Mouse (Mus musculus) intestine, embryonic 14.5 days (tissue): ENCODE measurements around the gene Atp2a2. TPM values are rescaled to one million over a fixed set of nuclear protein-coding genes. Genes with fewer than 3 reads are reported as not detected.

Experiments used
- ATAC-seq: fragments of 200-750 bp; cut with Nextera tagmentation; replicated peaks from 2 replicates; pipeline ENCODE4 v1.8.0; 2017; ENCODE audit warnings: low read depth, moderate number of reproducible peaks, moderate TSS enrichment, moderate library complexity; ENCODE audit not compliant: low FRiP score, low TSS enrichment
- DNase-seq: peaks from one replicate; pipeline ENCODE4 v3.0.0-alpha.2; 2018; ENCODE audit warnings: low spot score
- H3K27ac ChIP-seq: fragments of 300-500 bp; sonication (generic); 2 replicates; pipeline ENCODE4 v1.5.1; 2014; ENCODE audit warnings: low read depth, mild to moderate bottlenecking, control low read depth
- H3K27me3 ChIP-seq: fragments of 300-500 bp; sonication (generic); replicated peaks from 2 replicates; pipeline ENCODE4 v1.6.1; 2014; ENCODE audit warnings: low read length, control low read depth; ENCODE audit not compliant: control insufficient read depth, insufficient read depth
- H3K36me3 ChIP-seq: fragments of 300-500 bp; sonication (generic); 2 replicates; pipeline ENCODE4 v1.6.1; 2014; ENCODE audit warnings: low read length, control low read depth; ENCODE audit not compliant: control insufficient read depth, insufficient read depth
- H3K4me1 ChIP-seq: fragments of 300-500 bp; sonication (generic); replicated peaks from 2 replicates; pipeline ENCODE4 v1.6.1; 2014; ENCODE audit warnings: low read length, control low read depth, mixed read lengths; ENCODE audit not compliant: control insufficient read depth, insufficient read depth
- H3K4me2 ChIP-seq: fragments of 300-500 bp; sonication (generic); 2 replicates; pipeline ENCODE4 v1.6.1; 2014; ENCODE audit warnings: low read length
- H3K4me3 ChIP-seq: fragments of 300-500 bp; sonication (generic); 2 replicates; pipeline ENCODE4 v1.5.1; 2014; ENCODE audit warnings: low read depth, low read length, control low read depth, mixed read lengths
- H3K9ac ChIP-seq: fragments of 300-500 bp; sonication (generic); 2 replicates; pipeline ENCODE4 v1.6.1; 2014; ENCODE audit warnings: mild to moderate bottlenecking, low read length
- H3K9me3 ChIP-seq: fragments of 300-500 bp; sonication (generic); 2 replicates; pipeline ENCODE4 v1.6.1; 2016; ENCODE audit warnings: low read length, control low read depth; ENCODE audit not compliant: control insufficient read depth
- WGBS: fragments of 180-500 bp; shearing (Covaris S2); extraction: QIAGEN DNeasy Blood & Tissue Kit; methylation state at CpG from one replicate; pipeline ENCODE4 v1.1.7; 2014; 5-methylcytosine and 5-hydroxymethylcytosine counted together
- polyA plus RNA-seq: library from polyadenylated mRNA; unstranded; fragments of >200 nt; fragmentation: Nextera tagmentation; extraction: Ambion mirVana; gene quantifications from 2 replicates; pipeline ENCODE4 v1.2.1, GENCODE M21; 2014

Atp2a2 gene
- polyA plus RNA-seq, 1 experiment from 2014 or later = 43.4 TPM

DNA sequence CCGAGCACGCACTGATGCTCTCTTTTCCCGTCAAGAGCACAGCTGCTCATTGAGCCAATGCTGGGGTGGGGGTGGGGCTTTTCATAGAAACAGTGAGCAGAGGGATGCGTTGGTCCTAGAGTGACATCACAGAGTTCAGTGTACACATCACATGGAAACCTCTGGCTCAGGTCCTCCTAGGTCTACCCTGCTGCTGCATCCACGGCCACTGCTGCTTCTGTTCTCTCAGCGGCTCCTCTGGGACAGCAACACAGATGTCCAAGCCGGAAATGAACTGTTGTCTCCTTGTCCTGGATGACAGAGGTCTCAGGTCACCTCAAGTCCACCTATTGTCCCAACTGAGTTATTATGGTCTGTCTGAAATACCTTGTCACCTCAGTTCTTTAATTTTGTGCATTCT is 52.1 kb downstream of the Atp2a2 start:
- Histone ChIP-seq H3K9ac (no peak overlapping the region), H3K4me3 (no peak overlapping the region), H3K4me1 (no peaks in the 10 kb centered on the region), H3K9me3 (no peaks in the 10 kb centered on the region), H3K27ac (no peak overlapping the region), H3K27me3 (no peaks in the 10 kb centered on the region), H3K36me3 (peaks cover 48% of the 10 kb centered on the region), H3K4me2 (no peak overlapping the region)
- 67% methylated on average over 7 of the region's 7 CpGs for WGBS
- ATAC-seq = no peak
- no peak for DNase-seq

DNA sequence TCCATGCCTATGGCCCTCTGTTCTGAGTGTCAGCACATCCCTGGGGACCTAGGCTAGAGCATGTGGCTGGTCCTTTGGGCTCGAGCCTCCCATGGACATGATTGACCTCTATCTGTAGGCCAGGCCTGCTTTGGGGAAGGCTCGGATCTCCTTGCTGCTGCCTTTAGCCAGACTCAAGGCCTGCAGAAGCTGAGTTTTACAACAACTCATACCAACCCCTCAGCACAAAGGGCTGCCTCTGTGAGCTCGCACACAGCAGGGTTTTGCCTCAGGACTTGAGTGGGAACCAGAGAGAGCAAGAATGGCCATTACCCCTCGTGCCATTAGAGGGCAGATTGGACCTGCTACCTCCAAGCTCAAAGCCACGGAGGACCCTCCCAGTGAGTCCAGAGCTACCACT is 53.2 kb downstream of the Atp2a2 start:
- Histone ChIP-seq H3K9me3 (no peaks in the 10 kb centered on the region), H3K36me3 (peaks cover 48% of the 10 kb centered on the region), H3K4me1 (no peaks in the 10 kb centered on the region), H3K27me3 (no peaks in the 10 kb centered on the region), H3K4me3 (no peak overlapping the region), H3K4me2 (no peak overlapping the region), H3K27ac (no peak overlapping the region), H3K9ac (no peak overlapping the region)
- ATAC-seq (no peak), DNase-seq (no peak)
- 73% methylated on average over 5 of the region's 5 CpGs for WGBS

DNA sequence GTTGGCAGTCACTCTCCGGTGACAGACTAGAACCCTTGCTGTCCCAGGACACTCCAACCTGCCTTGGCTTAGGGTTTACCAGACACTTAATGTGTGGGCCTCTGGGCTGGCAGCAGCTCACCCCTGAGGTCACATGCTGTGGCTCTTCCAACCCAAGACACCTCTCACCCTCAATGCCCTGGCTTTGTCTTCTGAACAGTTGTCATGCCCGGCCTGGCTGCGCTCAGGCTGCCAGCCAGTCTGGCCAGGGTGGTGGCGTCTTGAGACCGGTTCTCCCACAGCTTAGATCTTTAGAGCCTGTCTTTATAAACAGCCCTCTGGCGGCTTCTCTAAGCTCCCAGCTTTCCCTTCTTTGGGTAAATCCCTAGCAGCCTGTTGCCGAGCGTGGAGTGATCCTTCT is 54.2 kb downstream of the Atp2a2 start:
- Histone ChIP-seq H3K4me1 (no peaks in the 10 kb centered on the region), H3K9ac (no peak overlapping the region), H3K36me3 (peaks cover 48% of the 10 kb centered on the region), H3K4me2 (no peak overlapping the region), H3K27ac (no peak overlapping the region), H3K27me3 (no peaks in the 10 kb centered on the region), H3K4me3 (no peak overlapping the region), H3K9me3 (no peaks in the 10 kb centered on the region)
- ATAC-seq = no peak
- 81% methylated on average over 8 of the region's 8 CpGs for whole genome bisulfite sequencing
- no peak for DNase-seq

DNA sequence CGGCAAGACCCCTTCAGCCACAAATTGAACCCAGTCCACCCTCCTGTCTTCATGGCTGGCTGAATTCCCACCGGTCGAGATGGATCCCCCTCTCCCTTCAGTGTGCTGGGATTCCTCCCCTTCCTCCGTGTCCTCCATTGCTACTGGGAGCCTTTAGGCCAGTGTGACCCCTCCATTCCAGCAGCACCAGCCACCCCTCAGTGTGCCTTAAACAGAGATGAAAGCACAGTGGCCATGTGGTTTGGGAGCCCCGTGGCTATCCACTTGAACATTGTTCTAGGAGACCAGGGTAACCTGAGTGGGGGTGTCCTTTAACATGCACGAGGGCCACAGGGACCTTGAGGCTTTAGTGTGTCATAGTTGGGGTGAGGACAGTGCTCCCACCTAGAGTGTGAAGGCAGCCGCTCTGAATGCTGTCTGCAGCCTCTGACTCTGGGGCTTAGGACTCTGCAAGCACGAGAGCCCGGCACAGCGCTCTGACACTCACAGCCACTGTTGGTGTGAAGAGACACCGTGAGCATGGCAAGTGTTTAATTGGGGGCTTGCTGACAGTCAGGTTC is 56.9 kb downstream of the Atp2a2 start:
- no peak for ATAC-seq
- Histone ChIP-seq H3K27ac (no peak overlapping the region), H3K4me1 (no peaks in the 10 kb centered on the region), H3K36me3 (peaks cover 61% of the 10 kb centered on the region), H3K4me3 (no peak overlapping the region), H3K9me3 (no peaks in the 10 kb centered on the region), H3K4me2 (no peak overlapping the region), H3K9ac (no peak overlapping the region), H3K27me3 (no peaks in the 10 kb centered on the region)
- no peak for DNase-seq
- 92% methylated on average over 11 of the region's 11 CpGs for WGBS

DNA sequence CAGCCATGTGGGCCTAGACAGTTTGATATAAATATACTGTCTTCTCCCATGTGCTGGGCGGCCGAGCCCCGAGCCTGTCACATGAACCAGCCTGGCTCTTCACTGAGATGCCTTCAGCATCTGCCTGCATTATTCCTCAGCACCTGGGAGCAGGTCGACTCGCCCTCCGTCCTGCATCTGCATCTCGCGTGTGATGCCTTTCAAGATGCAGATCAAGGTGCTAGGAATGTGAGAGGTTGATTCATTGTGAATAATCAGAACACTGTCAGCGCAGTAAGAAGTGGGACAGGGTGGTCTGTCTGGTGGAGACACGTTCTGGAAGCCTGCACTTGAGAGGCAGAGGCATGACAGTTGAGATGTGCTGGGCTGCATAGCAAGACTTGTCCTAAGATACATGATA is 57.5 kb downstream of the Atp2a2 start:
- Histone ChIP-seq H3K9ac (no peak overlapping the region), H3K9me3 (no peaks in the 10 kb centered on the region), H3K4me2 (no peak overlapping the region), H3K4me3 (no peak overlapping the region), H3K27ac (no peak overlapping the region), H3K36me3 (peaks cover 67% of the 10 kb centered on the region), H3K4me1 (no peaks in the 10 kb centered on the region), H3K27me3 (no peaks in the 10 kb centered on the region)
- DNase-seq (no peak), ATAC-seq (no peak)
- whole genome bisulfite sequencing = 91% methylated on average over 10 of the region's 10 CpGs

DNA sequence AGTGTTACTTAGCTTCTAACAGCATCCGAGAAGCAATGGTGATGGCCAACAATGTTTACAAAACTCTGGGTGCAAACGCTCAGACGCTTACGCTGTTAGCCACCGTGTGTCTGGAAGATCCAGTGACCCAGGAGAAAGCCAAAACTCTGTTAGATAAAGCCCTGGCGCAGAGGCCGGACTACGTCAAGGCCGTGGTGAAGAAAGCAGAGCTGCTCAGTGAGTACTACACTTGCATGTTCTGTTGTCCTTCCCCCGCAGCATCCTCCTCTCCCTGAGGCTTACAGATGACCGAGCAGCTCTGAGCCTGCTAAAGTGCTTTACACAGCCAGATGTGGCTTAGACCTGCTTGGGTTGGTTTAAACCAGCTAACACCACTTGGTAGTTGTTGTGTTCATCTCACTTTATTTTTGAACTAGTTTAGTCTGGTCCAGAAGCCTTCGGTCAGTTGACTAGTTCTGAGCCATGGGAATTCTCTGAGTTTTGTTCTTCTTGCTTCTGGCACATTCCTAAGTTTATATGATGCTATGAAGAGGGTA is 61.9 kb downstream of the Atp2a2 start:
- no peak for ATAC-seq
- WGBS = 89% methylated on average over 12 of the region's 12 CpGs
- no peak overlapping the region for H3K27ac ChIP-seq

DNA sequence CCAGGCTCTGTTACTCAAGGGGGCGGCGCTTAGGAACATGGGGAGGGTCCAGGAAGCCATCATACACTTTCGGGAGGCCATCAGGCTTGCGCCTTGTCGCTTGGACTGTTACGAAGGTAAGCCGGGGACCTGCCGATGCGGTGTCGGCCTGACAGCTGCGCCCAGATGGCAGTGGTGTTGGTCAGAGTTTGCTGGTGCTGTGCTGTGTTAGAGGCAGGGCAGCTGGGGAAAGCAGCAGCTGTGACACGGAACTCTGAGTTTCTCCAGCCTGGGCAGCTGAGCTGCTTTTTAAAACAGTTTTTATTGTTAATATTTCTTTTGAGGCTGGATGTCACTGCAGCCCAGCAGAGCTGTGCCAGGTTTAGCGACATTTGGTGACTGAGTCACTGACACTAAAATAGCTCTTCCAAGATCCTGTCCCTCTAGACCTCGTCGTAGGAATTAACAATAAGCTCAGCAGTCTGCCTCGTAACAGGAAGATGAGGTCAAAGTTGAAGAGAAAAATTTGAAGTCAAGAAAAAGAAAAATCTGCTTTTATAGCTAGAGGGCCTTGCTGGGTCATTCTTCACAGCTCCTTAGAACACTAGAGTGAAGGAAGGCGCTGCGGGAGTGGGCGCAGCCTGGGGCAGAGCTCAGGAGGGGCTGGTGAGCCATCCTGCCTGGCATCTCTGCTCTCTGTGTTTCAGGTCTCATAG is 62.5 kb downstream of the Atp2a2 start:
- H3K9me3 ChIP-seq = no peaks in the 10 kb centered on the region
- no peak overlapping the region for H3K9ac ChIP-seq
- H3K36me3 ChIP-seq = peaks cover 99% of the 10 kb centered on the region
- no peaks in the 10 kb centered on the region for H3K4me1 ChIP-seq
- ATAC-seq (no peak), DNase-seq (no peak)
- no peak overlapping the region for H3K4me3 ChIP-seq
- H3K27me3 ChIP-seq = no peaks in the 10 kb centered on the region
- H3K27ac ChIP-seq = no peak overlapping the region
- H3K4me2 ChIP-seq = no peak overlapping the region
- WGBS = 75% methylated on average over 19 of the region's 19 CpGs

More for the DNA sequence above, 61.9 kb downstream of the Atp2a2 start:
- no peak for DNase-seq
- Histone ChIP-seq H3K4me2 (no peak overlapping the region), H3K9me3 (no peaks in the 10 kb centered on the region), H3K4me1 (no peaks in the 10 kb centered on the region), H3K27me3 (no peaks in the 10 kb centered on the region), H3K9ac (no peak overlapping the region), H3K36me3 (peaks cover 99% of the 10 kb centered on the region), H3K4me3 (no peak overlapping the region)

DNA sequence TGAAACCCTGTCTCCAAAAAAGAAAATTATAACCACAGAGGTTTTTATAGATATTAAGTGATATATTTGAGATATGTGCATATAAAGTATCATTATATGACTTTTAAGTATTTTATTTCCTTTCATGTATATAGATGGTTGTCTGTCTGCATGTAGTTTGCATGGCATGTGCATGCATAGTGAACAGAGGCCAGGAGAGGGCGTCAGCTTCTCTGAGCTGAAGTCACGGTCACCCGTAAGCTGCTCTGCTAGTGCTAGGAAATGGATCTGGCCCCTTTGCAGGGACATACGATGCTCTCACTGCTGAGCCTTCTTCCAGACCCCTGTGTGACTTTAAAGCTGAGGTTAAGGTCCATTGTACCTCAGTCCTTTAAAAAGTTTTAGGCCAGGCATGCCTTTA is 67.5 kb downstream of the Atp2a2 start:
- no peak for ATAC-seq

DNA sequence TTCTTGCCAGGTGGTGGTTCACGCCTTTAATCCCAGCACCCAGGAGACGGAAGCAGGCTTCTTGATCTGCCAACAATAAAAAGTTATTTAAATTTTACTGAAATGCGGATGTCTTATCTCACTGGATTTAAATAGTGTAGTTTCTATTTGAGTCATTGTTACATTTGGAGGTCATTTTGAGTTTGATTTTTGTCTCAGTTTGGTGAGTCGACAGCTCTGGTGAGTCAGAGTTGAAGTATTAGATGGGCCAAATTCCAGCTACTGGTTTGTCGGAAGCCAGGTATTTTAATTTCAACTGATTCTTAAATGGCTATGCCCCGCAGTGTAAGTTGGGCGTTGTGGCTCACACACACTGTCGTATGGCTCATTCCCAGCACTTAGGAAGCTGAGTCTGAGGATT is 70.8 kb downstream of the Atp2a2 start:
- peaks cover 83% of the 10 kb centered on the region for H3K36me3 ChIP-seq
- H3K4me2 ChIP-seq = no peak overlapping the region
- no peak overlapping the region for H3K27ac ChIP-seq
- DNase-seq = no peak
- no peaks in the 10 kb centered on the region for H3K27me3 ChIP-seq
- H3K4me1 ChIP-seq = no peaks in the 10 kb centered on the region
- no peak overlapping the region for H3K4me3 ChIP-seq
- H3K9ac ChIP-seq = no peak overlapping the region
- 94% methylated on average over 8 of the region's 8 CpGs for WGBS
- no peaks in the 10 kb centered on the region for H3K9me3 ChIP-seq
- no peak for ATAC-seq

More for the DNA sequence above, 67.5 kb downstream of the Atp2a2 start:
- no peaks in the 10 kb centered on the region for H3K9me3 ChIP-seq
- no peak overlapping the region for H3K4me2 ChIP-seq
- no peaks in the 10 kb centered on the region for H3K4me1 ChIP-seq
- WGBS = 75% methylated on average over 4 of the region's 4 CpGs
- H3K4me3 ChIP-seq = no peak overlapping the region
- peaks cover 99% of the 10 kb centered on the region for H3K36me3 ChIP-seq
- no peaks in the 10 kb centered on the region for H3K27me3 ChIP-seq
- H3K27ac ChIP-seq = no peak overlapping the region
- H3K9ac ChIP-seq = no peak overlapping the region
- DNase-seq = no peak
